Mouse (Mus musculus) mature B cell (primary cell): ENCODE measurements around the gene Ncdn.

Source experiments
- in situ Hi-C: fragments of 300-500 bp; cut with MboI; formaldehyde crosslinking; loops from 2 replicates; pipeline ENCODE4 v1.14.3; 2019

Gene Ncdn

GRCm38 (mm10) chr4:126753268-126754230, at the start of gene Ncdn, which contains the start of gene AU040320:
Gene Ncdn (minus strand): TSS chr4:126753438.
Gene AU040320 (plus strand): TSS chr4:126753544.
- in situ Hi-C loops: no loop called here

GRCm38 (mm10) chr4:126802174-126802573, 48.9 kb upstream of the Ncdn start:
- in situ Hi-C loops: no loop called here

- in situ Hi-C loops: no loop called here
These were observed 39.3 kb upstream of the Ncdn start for GRCm38 (mm10) chr4:126792341-126793102.

- in situ Hi-C loops: no loop called here
These were observed 29.8 kb upstream of the Ncdn start for GRCm38 (mm10) chr4:126782996-126783395.

- in situ Hi-C loops: no loop called here
These were observed 29.3 kb upstream of the Ncdn start for GRCm38 (mm10) chr4:126782512-126782911.

- in situ Hi-C loops: no loop called here
These were observed 28.6 kb upstream of the Ncdn start for GRCm38 (mm10) chr4:126781871-126782270.

- in situ Hi-C loops: no loop called here
These were observed 26.9 kb upstream of the Ncdn start for GRCm38 (mm10) chr4:126779826-126780775.

GRCm38 (mm10) chr4:126779148-126779581, 25.9 kb upstream of the Ncdn start:
- in situ Hi-C loops: no loop called here

- in situ Hi-C loops: no loop called here
These were observed 21.9 kb upstream of the Ncdn start for GRCm38 (mm10) chr4:126775182-126775581.

- in situ Hi-C loops: no loop called here
These were observed 20.6 kb upstream of the Ncdn start for GRCm38 (mm10) chr4:126773871-126774270.

GRCm38 (mm10) chr4:126770831-126771230, 17.6 kb upstream of the Ncdn start:
- in situ Hi-C loops: no loop called here

GRCm38 (mm10) chr4:126769800-126770563, 16.7 kb upstream of the Ncdn start:
- in situ Hi-C loops: no loop called here

- in situ Hi-C loops: no loop called here
These were observed 10.2 kb upstream of the Ncdn start for GRCm38 (mm10) chr4:126763483-126763882.

GRCm38 (mm10) chr4:126762586-126763359, 9.5 kb upstream of the Ncdn start:
- in situ Hi-C loops: no loop called here

- in situ Hi-C loops: no loop called here
These were observed 6.2 kb upstream of the Ncdn start for GRCm38 (mm10) chr4:126759435-126759834.

- in situ Hi-C loops: no loop called here
These were observed 5.1 kb upstream of the Ncdn start for GRCm38 (mm10) chr4:126758299-126758698.

GRCm38 (mm10) chr4:126756766-126757165, 3.5 kb upstream of the Ncdn start:
- in situ Hi-C loops: no loop called here

GRCm38 (mm10) chr4:126754736-126755374, 1.6 kb upstream of the Ncdn start:
- in situ Hi-C loops: no loop called here

- in situ Hi-C loops: no loop called here
These were observed 983 bp upstream of the Ncdn start for GRCm38 (mm10) chr4:126754231-126754611.
